Comparison of ENCODE assay signal across 11 mouse cellular contexts in the genomic region with DNA sequence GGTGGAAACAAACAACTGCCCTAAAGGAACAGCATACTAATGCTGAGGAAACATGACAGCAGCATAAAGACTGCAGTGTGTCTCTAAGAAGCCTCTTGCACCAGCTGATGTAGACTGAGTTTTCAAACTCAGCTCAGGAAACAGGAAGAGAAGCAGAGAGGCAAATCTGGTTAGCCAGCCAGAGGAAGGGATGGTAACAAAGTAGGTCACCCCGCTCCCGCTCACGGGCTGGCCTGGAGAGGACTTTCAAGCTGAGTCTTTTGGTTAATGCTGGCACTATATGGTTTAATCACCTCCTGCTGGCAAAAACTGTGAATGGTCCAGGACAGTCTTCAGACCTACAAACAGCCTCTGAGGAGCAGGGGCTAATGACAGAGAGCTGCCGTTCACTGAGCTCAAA. TPM values are rescaled to one million over a fixed set of nuclear protein-coding genes. Genes with fewer than 3 reads are reported as not detected.
DNase-seq lines count a peak whose midpoint lies in the region; ATAC-seq and TF ChIP-seq lines count a peak whose summit lies in the region.
"Had no signal": no experiment of that assay in that cellular context is flagged by ENCODE, and none has a peak within 500 bp of the region (broad histone marks: within the 10 kb centered on the region; RNA-seq: fewer than 3 reads in every experiment).

No protein-coding gene starts in this region.

- no peak overlapping the region for H3K9ac ChIP-seq in midbrain, embryonic 15.5 days
- H3K9ac ChIP-seq: heart, embryonic 15.5 days; liver, embryonic 14.5 days had no signal

- H3K4me3 ChIP-seq in midbrain, embryonic 15.5 days, result no peak overlapping the region
- H3K4me3 ChIP-seq in left cerebral cortex, adult 2 months, result no peak overlapping the region
- H3K4me3 ChIP-seq: heart, embryonic 15.5 days had no signal

- H3K36me3 ChIP-seq in midbrain, embryonic 15.5 days (replicated peaks), result no peaks in the 10 kb centered on the region
- H3K36me3 ChIP-seq: heart, embryonic 15.5 days had no signal

- H3K27ac ChIP-seq in midbrain, embryonic 15.5 days, result no peak overlapping the region
- no peak overlapping the region for H3K27ac ChIP-seq in left cerebral cortex, adult 2 months
- H3K27ac ChIP-seq: heart, embryonic 15.5 days; liver, embryonic 14.5 days had no signal

- no peak for DNase-seq in cerebellum, postnatal 10 days
- peak; percentile 14 to 30 for DNase-seq in spleen, adult 18-20 months
- no peak for DNase-seq in spleen, postnatal 14 days (ENCODE audit: low spot score in 2 of 2)
- peak; percentile 67 for DNase-seq in thymus, postnatal 4 days
- DNase-seq in left cerebral cortex, adult 2 months (ENCODE audit: extremely low spot score in 1 of 2, low spot score in 2 of 2), result no peak
- DNase-seq: right cerebral cortex, adult 18-20 months had no signal

- intact Hi-C loops in left cerebral cortex, adult 2 months (cut with DNase I), result no loop called here

- peak; percentile 68 for ATAC-seq in cerebellum, adult (ENCODE audit: insufficient number of reproducible peaks, low FRiP score, low TSS enrichment)
- peak; percentile 23; the same call in 1 of the 2 replicates for ATAC-seq in megakaryocyte, adult 5-6 weeks (ENCODE audit: poor library complexity, severe bottlenecking)
- ATAC-seq in midbrain, embryonic 15.5 days (replicated peaks), result no peak

- WGBS in midbrain, embryonic 15.5 days, result 84% methylated on average over 4 of the region's 4 CpGs

- TF ChIP-seq CTCF in left cerebral cortex, adult 2 months (IDR thresholded peaks at IDR 0.05), result no peak; the same call in 1 of the 2 replicates

- no peaks in the 10 kb centered on the region for H3K27me3 ChIP-seq in midbrain, embryonic 15.5 days (replicated peaks)

- H3K9me3 ChIP-seq in midbrain, embryonic 15.5 days, result no peaks in the 10 kb centered on the region
- H3K9me3 ChIP-seq: heart, embryonic 15.5 days had no signal

- no peaks in the 10 kb centered on the region for H3K4me1 ChIP-seq in midbrain, embryonic 15.5 days
- H3K4me1 ChIP-seq: heart, embryonic 15.5 days had no signal

- no peak overlapping the region for H3K4me2 ChIP-seq in midbrain, embryonic 15.5 days
- H3K4me2 ChIP-seq: heart, embryonic 15.5 days had no signal

RNA-seq across cellular contexts. Expression of a gene that starts 7.7 kb away (rescaled TPM):
- total RNA-seq in megakaryocyte, adult 5-6 weeks (2015), result 56.3 and 62.1 TPM in 2 replicates
- 31.3 and 45.6 TPM in 2 replicates for total RNA-seq in megakaryocyte, adult 5-6 weeks (2017)
- polyA plus RNA-seq in midbrain, embryonic 15.5 days (2015; fragmentation: Nextera tagmentation; extraction: Ambion mirVana), result 6.3 and 6.7 TPM in 2 replicates
- 100 to 1,000 TPM; 129 to 132 TPM for total RNA-seq in left cerebral cortex, adult 2 months (2021)

Comparison
In these comparisons a context has a peak if more than half of its experiments do, and no peak if none do; other contexts are left out.
1. DNase-seq: peak in spleen, adult 18-20 months (2 of 2) and thymus, postnatal 4 days (single experiment); none in cerebellum, postnatal 10 days (0 of 2), spleen, postnatal 14 days (0 of 2) and left cerebral cortex, adult 2 months (0 of 2).